Mouse (Mus musculus) heart, postnatal 10 days (tissue): ENCODE data around the gene Pi16. TPM values are rescaled to one million over a fixed set of nuclear protein-coding genes. Genes with fewer than 3 reads are reported as not detected.

ENCODE experiments used
- DNase-seq, 2 experiments: peaks; one replicate each; pipeline ENCODE4 v3.0.0; 2021
- intact Hi-C: fragments of 180-260 bp; cut with DNase I; formaldehyde crosslinking; loops from one replicate; pipeline ENCODE4 v1.15.1; 2025
- total RNA-seq, 2 experiments: library from RNA; stranded (reverse); gene quantifications; 2 replicates each; pipeline ENCODE4 v1.2.3; 2021

The Pi16 gene
- total RNA-seq, 2 experiments from 2014 or later = 26.9 to 33.9 TPM

GRCm38 (mm10) chr17:29303087-29303486 lies 14.4 kb upstream of the Pi16 start:
- intact Hi-C loops = no loop called here
- DNase-seq = peak in 1 of 2 experiments; percentile 50

GRCm38 (mm10) chr17:29303856-29304255 lies 13.6 kb upstream of the Pi16 start:
- intact Hi-C loops = no loop called here
- DNase-seq = no peak

- intact Hi-C loops = no loop called here
- peak in 1 of 2 experiments; percentile 57 for DNase-seq
Observed at GRCm38 (mm10) chr17:29304376-29305057, 13.0 kb upstream of the Pi16 start.

- peak; percentile 64 to 70 for DNase-seq
- intact Hi-C loops = no loop called here
Observed at GRCm38 (mm10) chr17:29305058-29305806, 12.2 kb upstream of the Pi16 start.

- intact Hi-C loops = no loop called here
- no peak for DNase-seq
Observed at GRCm38 (mm10) chr17:29305871-29306270, 11.6 kb upstream of the Pi16 start.

- DNase-seq = peak; percentile 61 to 74
- intact Hi-C loops = no loop called here
Observed at GRCm38 (mm10) chr17:29310056-29310623, 7.3 kb upstream of the Pi16 start.

- no peak for DNase-seq
- intact Hi-C loops = no loop called here
Observed at GRCm38 (mm10) chr17:29311602-29312001, 5.9 kb upstream of the Pi16 start.

- no peak for DNase-seq
- intact Hi-C loops = no loop called here
Observed at GRCm38 (mm10) chr17:29312082-29312481, 5.4 kb upstream of the Pi16 start.

- intact Hi-C loops = no loop called here
Observed at GRCm38 (mm10) chr17:29313300-29313699, 4.2 kb upstream of the Pi16 start.

GRCm38 (mm10) chr17:29315672-29316465 lies 1.6 kb upstream of the Pi16 start:
- intact Hi-C loops = no loop called here

More at GRCm38 (mm10) chr17:29313300-29313699, 4.2 kb upstream of the Pi16 start:
- no peak for DNase-seq

GRCm38 (mm10) chr17:29316891-29317290 lies 589 bp upstream of the Pi16 start:
- no peak for DNase-seq
- intact Hi-C loops = no loop called here

More at GRCm38 (mm10) chr17:29315672-29316465, 1.6 kb upstream of the Pi16 start:
- DNase-seq = no peak

- peak in 1 of 2 experiments; percentile 51 for DNase-seq
- intact Hi-C loops = no loop called here
Observed at GRCm38 (mm10) chr17:29318731-29319250, 1.3 kb downstream of the Pi16 start.

- intact Hi-C loops = no loop called here
- DNase-seq = no peak
Observed at GRCm38 (mm10) chr17:29319476-29319875, 2.0 kb downstream of the Pi16 start.

- no peak for DNase-seq
- intact Hi-C loops = no loop called here
Observed at GRCm38 (mm10) chr17:29319881-29320639, 2.6 kb downstream of the Pi16 start.

GRCm38 (mm10) chr17:29321765-29322602 lies 4.5 kb downstream of the Pi16 start:
- no peak for DNase-seq
- intact Hi-C loops = no loop called here

- intact Hi-C loops = no loop called here
- DNase-seq = no peak
Observed at GRCm38 (mm10) chr17:29322603-29322962, 5.1 kb downstream of the Pi16 start.

GRCm38 (mm10) chr17:29323625-29324024 lies 6.1 kb downstream of the Pi16 start:
- intact Hi-C loops = no loop called here
- DNase-seq = no peak

GRCm38 (mm10) chr17:29325831-29326230 lies 8.4 kb downstream of the Pi16 start:
- intact Hi-C loops = no loop called here
- no peak for DNase-seq
